Mouse (Mus musculus) splenic B cell, adult 2 months (primary cell): ENCODE measurements around the gene Shf.
A peak's percentile ranks its signal among the peaks of the same experiment; 100 is the strongest.

ENCODE experiments used
- DNase-seq: peaks from one replicate; pipeline ENCODE4 v3.0.0-alpha.2; 2011; ENCODE audit warnings: low read depth, low spot score
- H3K27me3 ChIP-seq: 2 replicates; pipeline ENCODE4 v1.6.1; 2012; ENCODE audit warnings: mild to moderate bottlenecking, low read length, moderate library complexity, mixed read lengths; ENCODE audit not compliant: control insufficient read depth, poor library complexity, insufficient read depth, severe bottlenecking
- H3K36me3 ChIP-seq: 2 replicates; pipeline ENCODE4 v1.6.1; 2012; ENCODE audit warnings: mild to moderate bottlenecking, low read length, moderate library complexity, mixed read lengths; ENCODE audit not compliant: control insufficient read depth, poor library complexity, insufficient read depth, severe bottlenecking

Gene Shf

GRCm38 (mm10) chr2:122375391-122375991 is 6.5 kb upstream of the Shf start:
- Histone ChIP-seq H3K36me3 (no peaks in the 10 kb centered on the region), H3K27me3 (no peaks in the 10 kb centered on the region)
- peak; percentile 100 for DNase-seq

GRCm38 (mm10) chr2:122374666-122375331 is 5.8 kb upstream of the Shf start:
- DNase-seq, result no peak
- H3K36me3 ChIP-seq, result no peaks in the 10 kb centered on the region
- no peaks in the 10 kb centered on the region for H3K27me3 ChIP-seq

GRCm38 (mm10) chr2:122374012-122374411 is 5.0 kb upstream of the Shf start:
- H3K36me3 ChIP-seq, result no peaks in the 10 kb centered on the region
- no peaks in the 10 kb centered on the region for H3K27me3 ChIP-seq
- peak; percentile 29 for DNase-seq

- no peaks in the 10 kb centered on the region for H3K36me3 ChIP-seq
- H3K27me3 ChIP-seq, result no peaks in the 10 kb centered on the region
- no peak for DNase-seq
These were observed 3.6 kb upstream of the Shf start for GRCm38 (mm10) chr2:122372541-122372940.

GRCm38 (mm10) chr2:122372067-122372466 is 3.1 kb upstream of the Shf start:
- DNase-seq, result no peak
- H3K27me3 ChIP-seq, result no peaks in the 10 kb centered on the region
- H3K36me3 ChIP-seq, result no peaks in the 10 kb centered on the region

- H3K27me3 ChIP-seq, result no peaks in the 10 kb centered on the region
- H3K36me3 ChIP-seq, result no peaks in the 10 kb centered on the region
- DNase-seq, result no peak
These were observed 1.3 kb upstream of the Shf start for GRCm38 (mm10) chr2:122370101-122370750.

GRCm38 (mm10) chr2:122368081-122368971 is 636 bp downstream of the Shf start:
- Histone ChIP-seq H3K27me3 (no peaks in the 10 kb centered on the region), H3K36me3 (no peaks in the 10 kb centered on the region)
- no peak for DNase-seq

- Histone ChIP-seq H3K27me3 (no peaks in the 10 kb centered on the region), H3K36me3 (no peaks in the 10 kb centered on the region)
- DNase-seq, result no peak
These were observed 1.3 kb downstream of the Shf start for GRCm38 (mm10) chr2:122367701-122368080.

- no peak for DNase-seq
- Histone ChIP-seq H3K36me3 (no peaks in the 10 kb centered on the region), H3K27me3 (no peaks in the 10 kb centered on the region)
These were observed 1.8 kb downstream of the Shf start for GRCm38 (mm10) chr2:122367181-122367580.

GRCm38 (mm10) chr2:122366706-122367105 is 2.3 kb downstream of the Shf start:
- no peak for DNase-seq
- no peaks in the 10 kb centered on the region for H3K27me3 ChIP-seq
- no peaks in the 10 kb centered on the region for H3K36me3 ChIP-seq

GRCm38 (mm10) chr2:122366039-122366438 is 2.9 kb downstream of the Shf start:
- Histone ChIP-seq H3K36me3 (no peaks in the 10 kb centered on the region), H3K27me3 (no peaks in the 10 kb centered on the region)
- DNase-seq, result no peak

GRCm38 (mm10) chr2:122365244-122365866 is 3.6 kb downstream of the Shf start:
- DNase-seq, result peak; percentile 37
- H3K27me3 ChIP-seq, result no peaks in the 10 kb centered on the region

GRCm38 (mm10) chr2:122364352-122364944 is 4.5 kb downstream of the Shf start:
- H3K27me3 ChIP-seq, result no peaks in the 10 kb centered on the region
- DNase-seq, result no peak
- H3K36me3 ChIP-seq, result no peaks in the 10 kb centered on the region

More at GRCm38 (mm10) chr2:122365244-122365866, 3.6 kb downstream of the Shf start:
- no peaks in the 10 kb centered on the region for H3K36me3 ChIP-seq
